Mouse (Mus musculus): Measurements from ENCODE around the gene CT030661.1.
"Not testable (repeated sequence)": the region's sequence is repeated elsewhere in the genome, so short reads cannot be mapped to it uniquely, and the experiment has no call there.

Gene CT030661.1

GRCm38 (mm10) chr17:22314730-22315226 is at the start of gene CT030661.1:
CT030661.1 (minus strand) TSS chr17:22314837.
- peak; percentile 83 to 89 for DNase-seq (ENCODE audit: low spot score in 2 of 2)

- DNase-seq (ENCODE audit: low spot score in 2 of 2), result no peak
These were observed 49.3 kb upstream of the CT030661.1 start for GRCm38 (mm10) chr17:22363895-22364294.

GRCm38 (mm10) chr17:22361101-22361781 is 46.6 kb upstream of the CT030661.1 start, which contains the start of the genes Zfp944 and Zfp758:
Zfp944 (minus strand) TSS chr17:22361400.
Zfp758 (plus strand) TSS chr17:22361453.
- peak; percentile 24 to 26 for DNase-seq (ENCODE audit: low spot score in 2 of 2)

GRCm38 (mm10) chr17:22360572-22360971 is 45.9 kb upstream of the CT030661.1 start:
- DNase-seq (ENCODE audit: low spot score in 2 of 2), result no peak

- peak in 1 of 2 experiments; percentile 25 for DNase-seq (ENCODE audit: low spot score in 2 of 2)
These were observed 38.2 kb upstream of the CT030661.1 start for GRCm38 (mm10) chr17:22352794-22353193.

GRCm38 (mm10) chr17:22315247-22315646 is 610 bp upstream of the CT030661.1 start:
- not testable (repeated sequence) for DNase-seq (ENCODE audit: low spot score in 2 of 2)

GRCm38 (mm10) chr17:22314219-22314618 is 418 bp downstream of the CT030661.1 start:
- DNase-seq (ENCODE audit: low spot score in 2 of 2), result not testable (repeated sequence)
